Mouse (Mus musculus): Measurements from ENCODE around the gene Klhl30. TPM values are rescaled to one million over a fixed set of nuclear protein-coding genes. Genes with fewer than 3 reads are reported as not detected.

The Klhl30 gene
- polyA plus RNA-seq, 1 experiment: not detected

GRCm38 (mm10) chr1:91351249-91351648 is 433 bp downstream of the Klhl30 start:
- 85% methylated on average over 3 of the region's 3 CpGs for WGBS

GRCm38 (mm10) chr1:91352277-91352676 is 1.5 kb downstream of the Klhl30 start:
- H3K4me1 ChIP-seq (ENCODE audit: control insufficient read depth, insufficient read depth, low read length): peaks cover 30% of the 10 kb centered on the region
- no peak overlapping the region for H3K27ac ChIP-seq (ENCODE audit: insufficient read depth, low read depth, low read length)
- TF ChIP-seq POLR2A (IDR thresholded peaks at IDR 0.05; ENCODE audit: insufficient read depth, low read depth, low read length): no peak
- TF ChIP-seq CTCF (IDR thresholded peaks at IDR 0.05; ENCODE audit: insufficient read depth, low read depth, low read length): no peak
- 76% methylated on average over 2 of the region's 2 CpGs for WGBS
- H3K4me3 ChIP-seq (ENCODE audit: insufficient read depth, low read depth, low read length): no peak overlapping the region

More at GRCm38 (mm10) chr1:91351249-91351648, 433 bp downstream of the Klhl30 start:
- TF ChIP-seq CTCF (IDR thresholded peaks at IDR 0.05; ENCODE audit: insufficient read depth, low read depth, low read length) (no peak), POLR2A (IDR thresholded peaks at IDR 0.05; ENCODE audit: insufficient read depth, low read depth, low read length) (no peak)
- 0 out of 2 replicates have a peak overlapping the region, but pooled peaks have one; percentile 1 for H3K27ac ChIP-seq (ENCODE audit: insufficient read depth, low read depth, low read length)
- H3K4me1 ChIP-seq (ENCODE audit: control insufficient read depth, insufficient read depth, low read length): peaks cover 25% of the 10 kb centered on the region
- H3K4me3 ChIP-seq (ENCODE audit: insufficient read depth, low read depth, low read length): no peak overlapping the region

- no peak overlapping the region for H3K27ac ChIP-seq (ENCODE audit: insufficient read depth, low read depth, low read length)
- no peak overlapping the region for H3K4me3 ChIP-seq (ENCODE audit: insufficient read depth, low read depth, low read length)
- peaks cover 17% of the 10 kb centered on the region for H3K4me1 ChIP-seq (ENCODE audit: control insufficient read depth, insufficient read depth, low read length)
- WGBS: 87% methylated on average over 11 of the region's 11 CpGs
- no peak for TF ChIP-seq CTCF (IDR thresholded peaks at IDR 0.05; ENCODE audit: insufficient read depth, low read depth, low read length)
- no peak for TF ChIP-seq POLR2A (IDR thresholded peaks at IDR 0.05; ENCODE audit: insufficient read depth, low read depth, low read length)
These were observed 5.3 kb downstream of the Klhl30 start for GRCm38 (mm10) chr1:91356105-91356504.

- TF ChIP-seq POLR2A (IDR thresholded peaks at IDR 0.05; ENCODE audit: insufficient read depth, low read depth, low read length): no peak
- TF ChIP-seq CTCF (IDR thresholded peaks at IDR 0.05; ENCODE audit: insufficient read depth, low read depth, low read length): no peak
- H3K4me3 ChIP-seq (ENCODE audit: insufficient read depth, low read depth, low read length): no peak overlapping the region
- H3K27ac ChIP-seq (ENCODE audit: insufficient read depth, low read depth, low read length): no peak overlapping the region
- 79% methylated on average over 5 of the region's 5 CpGs for whole genome bisulfite sequencing
- H3K4me1 ChIP-seq (ENCODE audit: control insufficient read depth, insufficient read depth, low read length): peaks cover 12% of the 10 kb centered on the region
These were observed 11.3 kb downstream of the Klhl30 start for GRCm38 (mm10) chr1:91362113-91362512.

- no peak overlapping the region for H3K4me3 ChIP-seq (ENCODE audit: insufficient read depth, low read depth, low read length)
- H3K4me1 ChIP-seq (ENCODE audit: control insufficient read depth, insufficient read depth, low read length): peaks cover 13% of the 10 kb centered on the region
- TF ChIP-seq POLR2A (IDR thresholded peaks at IDR 0.05; ENCODE audit: insufficient read depth, low read depth, low read length) (no peak), CTCF (IDR thresholded peaks at IDR 0.05; ENCODE audit: insufficient read depth, low read depth, low read length) (no peak)
- WGBS: 92% methylated on average over 16 of the region's 16 CpGs
- no peak overlapping the region for H3K27ac ChIP-seq (ENCODE audit: insufficient read depth, low read depth, low read length)
These were observed 14.2 kb downstream of the Klhl30 start for GRCm38 (mm10) chr1:91364822-91365644.

GRCm38 (mm10) chr1:91365816-91366214 is 15.0 kb downstream of the Klhl30 start:
- Histone ChIP-seq H3K27ac (ENCODE audit: insufficient read depth, low read depth, low read length) (no peak overlapping the region), H3K4me1 (ENCODE audit: control insufficient read depth, insufficient read depth, low read length) (peaks cover 17% of the 10 kb centered on the region), H3K4me3 (ENCODE audit: insufficient read depth, low read depth, low read length) (peak overlapping the region; percentile 35; the same call in 1 of the 2 replicates)
- 38% methylated on average over 8 of the region's 8 CpGs for WGBS
- TF ChIP-seq POLR2A (IDR thresholded peaks at IDR 0.05; ENCODE audit: insufficient read depth, low read depth, low read length) (no peak), CTCF (IDR thresholded peaks at IDR 0.05; ENCODE audit: insufficient read depth, low read depth, low read length) (no peak; the same call in 1 of the 2 replicates)

- H3K4me1 ChIP-seq (ENCODE audit: control insufficient read depth, insufficient read depth, low read length): peaks cover 17% of the 10 kb centered on the region
- H3K4me3 ChIP-seq (ENCODE audit: insufficient read depth, low read depth, low read length): peak within 1 kb of the TSS; percentile 35
- no peak within 1 kb of the TSS for H3K27ac ChIP-seq (ENCODE audit: insufficient read depth, low read depth, low read length)
- 4% methylated on average over 65 of the region's 68 CpGs for WGBS
- TF ChIP-seq POLR2A (IDR thresholded peaks at IDR 0.05; ENCODE audit: insufficient read depth, low read depth, low read length): no peak
- peak; percentile 56 for TF ChIP-seq CTCF (IDR thresholded peaks at IDR 0.05; ENCODE audit: insufficient read depth, low read depth, low read length)
These were observed 15.6 kb downstream of the Klhl30 start, which contains the start of gene Erfe for GRCm38 (mm10) chr1:91366215-91367108. Erfe (plus strand) TSS chr1:91366430.

GRCm38 (mm10) chr1:91367295-91367694 is 16.5 kb downstream of the Klhl30 start:
- TF ChIP-seq CTCF (IDR thresholded peaks at IDR 0.05; ENCODE audit: insufficient read depth, low read depth, low read length) (no peak), POLR2A (IDR thresholded peaks at IDR 0.05; ENCODE audit: insufficient read depth, low read depth, low read length) (no peak)
- whole genome bisulfite sequencing: 94% methylated on average over 3 of the region's 3 CpGs
- Histone ChIP-seq H3K4me3 (ENCODE audit: insufficient read depth, low read depth, low read length) (no peak overlapping the region), H3K4me1 (ENCODE audit: control insufficient read depth, insufficient read depth, low read length) (peaks cover 17% of the 10 kb centered on the region), H3K27ac (ENCODE audit: insufficient read depth, low read depth, low read length) (no peak overlapping the region)

Measured in olfactory bulb, adult 2 months (tissue).